Mouse (Mus musculus): ENCODE data around the gene Glt6d1. TPM values are rescaled to one million over a fixed set of nuclear protein-coding genes. Genes with fewer than 3 reads are reported as not detected.

Glt6d1 gene
- polyA plus RNA-seq, 2 experiments = not detected

DNA sequence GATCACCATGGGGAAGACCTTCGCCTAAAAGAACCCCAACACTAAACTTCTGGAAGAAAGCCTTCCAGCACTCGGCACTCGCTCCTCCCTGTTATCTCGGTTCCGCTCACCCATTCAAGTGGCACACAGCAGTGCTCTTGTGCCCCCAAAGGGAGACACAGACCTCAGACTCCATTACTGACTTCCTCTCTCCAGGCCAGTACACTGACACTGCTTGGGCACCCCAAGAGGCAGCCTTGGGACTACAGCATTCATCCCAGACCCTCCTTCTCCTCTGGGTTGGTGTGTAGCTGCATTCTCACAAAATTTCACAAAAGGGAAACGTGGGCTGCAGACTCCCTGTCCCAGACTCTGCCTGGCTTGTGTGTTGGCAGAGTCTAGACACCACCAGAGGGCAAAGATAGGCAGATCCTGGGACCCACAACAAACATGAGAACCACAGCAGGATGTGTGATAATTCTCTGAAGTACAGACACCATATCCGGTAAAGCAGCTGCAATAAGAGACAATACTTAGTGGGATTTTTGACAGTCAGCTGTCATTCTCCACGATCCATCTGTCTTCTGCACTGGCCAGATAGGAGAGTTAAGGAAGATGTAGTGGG lies 12.8 kb upstream of the Glt6d1 start:
- DNase-seq (ENCODE audit: low spot score) (no peak), ATAC-seq (ENCODE audit: low FRiP score, low read depth) (no peak)
- H3K36me3 ChIP-seq (ENCODE audit: control insufficient read depth, insufficient read depth, low read length) = no peaks in the 10 kb centered on the region
- no peak for TF ChIP-seq POLR2A (IDR thresholded peaks at IDR 0.05; ENCODE audit: borderline replicate concordance, extremely low read depth, insufficient read depth, insufficient read length)
- H3K9ac ChIP-seq (ENCODE audit: low read depth, low read length, severe bottlenecking) = no peak overlapping the region
- no peak overlapping the region for H3K4me2 ChIP-seq (replicated peaks; ENCODE audit: low read depth, low read length, severe bottlenecking)
- H3K4me1 ChIP-seq (ENCODE audit: control insufficient read depth, insufficient read depth, low read length) = no peaks in the 10 kb centered on the region
- no peak overlapping the region for H3K4me3 ChIP-seq (replicated peaks; ENCODE audit: low read length)
- 82% methylated on average over 8 of the region's 8 CpGs for whole genome bisulfite sequencing
- H3K9me3 ChIP-seq (ENCODE audit: control insufficient read depth, low read length) = no peaks in the 10 kb centered on the region
- H3K27me3 ChIP-seq (ENCODE audit: control insufficient read depth, insufficient read depth, low read length) = no peaks in the 10 kb centered on the region
- no peak overlapping the region for H3K27ac ChIP-seq (replicated peaks; ENCODE audit: low read depth, low read length)

DNA sequence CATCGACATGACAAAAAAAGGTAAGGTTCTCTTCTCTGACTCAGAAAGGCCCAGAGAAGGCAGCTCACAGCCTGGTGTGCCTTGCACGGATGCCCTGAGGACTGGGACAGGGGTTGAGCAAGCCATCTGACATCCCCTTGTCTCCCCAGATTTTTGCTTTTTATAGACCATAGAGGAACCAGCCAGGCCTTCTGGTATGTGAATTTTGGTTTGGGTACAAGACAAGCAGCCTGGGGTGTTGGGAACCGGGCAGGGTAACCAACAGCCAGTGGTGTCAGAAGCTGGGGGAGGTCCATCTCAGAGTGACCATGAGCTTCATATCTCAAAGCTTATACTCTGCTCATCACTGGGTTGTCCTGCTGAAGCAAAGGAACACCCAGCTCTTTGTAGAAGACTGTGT lies 9.1 kb upstream of the Glt6d1 start:
- no peak for TF ChIP-seq POLR2A (IDR thresholded peaks at IDR 0.05; ENCODE audit: borderline replicate concordance, extremely low read depth, insufficient read depth, insufficient read length)
- H3K9ac ChIP-seq (ENCODE audit: low read depth, low read length, severe bottlenecking) = no peak overlapping the region
- ATAC-seq (ENCODE audit: low FRiP score, low read depth) (no peak), DNase-seq (ENCODE audit: low spot score) (no peak)
- H3K9me3 ChIP-seq (ENCODE audit: control insufficient read depth, low read length) = no peaks in the 10 kb centered on the region
- no peaks in the 10 kb centered on the region for H3K36me3 ChIP-seq (ENCODE audit: control insufficient read depth, insufficient read depth, low read length)
- H3K27me3 ChIP-seq (ENCODE audit: control insufficient read depth, insufficient read depth, low read length) = no peaks in the 10 kb centered on the region
- H3K27ac ChIP-seq (replicated peaks; ENCODE audit: low read depth, low read length) = no peak overlapping the region
- H3K4me2 ChIP-seq (replicated peaks; ENCODE audit: low read depth, low read length, severe bottlenecking) = no peak overlapping the region
- WGBS = 86% methylated on average over 3 of the region's 3 CpGs
- H3K4me3 ChIP-seq (replicated peaks; ENCODE audit: low read length) = no peak overlapping the region
- no peaks in the 10 kb centered on the region for H3K4me1 ChIP-seq (ENCODE audit: control insufficient read depth, insufficient read depth, low read length)

GRCm38 (mm10) chr2:25822806-25823205 lies 7.2 kb upstream of the Glt6d1 start, which contains the start of gene Lcn9:
Lcn9 (plus strand) TSS chr2:25823153.
- no peaks in the 10 kb centered on the region for H3K27me3 ChIP-seq (ENCODE audit: control insufficient read depth, insufficient read depth, low read length)
- no peaks in the 10 kb centered on the region for H3K9me3 ChIP-seq (ENCODE audit: control insufficient read depth, low read length)
- H3K4me3 ChIP-seq (replicated peaks; ENCODE audit: low read length) = no peak within 1 kb of the TSS
- no peak for DNase-seq (ENCODE audit: low spot score)
- no peak within 1 kb of the TSS for H3K9ac ChIP-seq (ENCODE audit: low read depth, low read length, severe bottlenecking)
- TF ChIP-seq POLR2A (IDR thresholded peaks at IDR 0.05; ENCODE audit: borderline replicate concordance, extremely low read depth, insufficient read depth, insufficient read length) = no peak
- ATAC-seq (ENCODE audit: low FRiP score, low read depth) = no peak
- H3K27ac ChIP-seq (replicated peaks; ENCODE audit: low read depth, low read length) = no peak within 1 kb of the TSS
- H3K36me3 ChIP-seq (ENCODE audit: control insufficient read depth, insufficient read depth, low read length) = no peaks in the 10 kb centered on the region
- H3K4me1 ChIP-seq (ENCODE audit: control insufficient read depth, insufficient read depth, low read length) = no peaks in the 10 kb centered on the region
- no peak within 1 kb of the TSS for H3K4me2 ChIP-seq (replicated peaks; ENCODE audit: low read depth, low read length, severe bottlenecking)
- 81% methylated on average over 1 of the region's 1 CpGs for WGBS

DNA sequence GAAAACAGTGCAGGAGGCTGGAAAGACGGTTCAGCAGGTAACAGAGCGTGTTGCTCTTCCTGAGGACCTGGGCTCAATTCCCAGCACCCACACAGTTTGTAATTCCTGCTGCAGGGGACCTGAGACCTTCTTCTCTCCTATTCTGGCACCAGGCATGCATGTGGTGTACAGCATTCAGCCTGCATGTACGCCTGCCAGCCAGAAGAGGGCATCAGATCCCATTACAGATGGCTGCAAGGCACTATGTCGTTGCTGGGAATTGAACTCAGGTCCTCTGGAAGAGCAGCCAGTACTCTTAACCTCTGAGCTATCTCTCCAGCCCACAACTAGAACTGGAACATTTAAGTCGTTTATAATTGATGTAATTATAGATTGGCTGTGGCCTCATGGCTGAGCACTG lies 2.3 kb downstream of the Glt6d1 start:
- Histone ChIP-seq H3K36me3 (ENCODE audit: control insufficient read depth, insufficient read depth, low read length) (no peaks in the 10 kb centered on the region), H3K4me1 (ENCODE audit: control insufficient read depth, insufficient read depth, low read length) (no peaks in the 10 kb centered on the region), H3K27me3 (ENCODE audit: control insufficient read depth, insufficient read depth, low read length) (no peaks in the 10 kb centered on the region), H3K9ac (ENCODE audit: low read depth, low read length, severe bottlenecking) (no peak overlapping the region), H3K4me2 (replicated peaks; ENCODE audit: low read depth, low read length, severe bottlenecking) (no peak overlapping the region), H3K27ac (replicated peaks; ENCODE audit: low read depth, low read length) (no peak overlapping the region), H3K4me3 (replicated peaks; ENCODE audit: low read length) (no peak overlapping the region), H3K9me3 (ENCODE audit: control insufficient read depth, low read length) (no peaks in the 10 kb centered on the region)
- WGBS = 75% methylated on average over 5 of the region's 5 CpGs
- ATAC-seq (ENCODE audit: low FRiP score, low read depth) (no peak), DNase-seq (ENCODE audit: low spot score) (no peak)
- TF ChIP-seq POLR2A (IDR thresholded peaks at IDR 0.05; ENCODE audit: borderline replicate concordance, extremely low read depth, insufficient read depth, insufficient read length) = no peak

- no peak for ATAC-seq (ENCODE audit: low FRiP score, low read depth)
- no peak for TF ChIP-seq POLR2A (IDR thresholded peaks at IDR 0.05; ENCODE audit: borderline replicate concordance, extremely low read depth, insufficient read depth, insufficient read length)
- DNase-seq (ENCODE audit: low spot score) = no peak
- Histone ChIP-seq H3K9ac (ENCODE audit: low read depth, low read length, severe bottlenecking) (no peak overlapping the region), H3K4me3 (replicated peaks; ENCODE audit: low read length) (no peak overlapping the region), H3K4me1 (ENCODE audit: control insufficient read depth, insufficient read depth, low read length) (no peaks in the 10 kb centered on the region), H3K4me2 (replicated peaks; ENCODE audit: low read depth, low read length, severe bottlenecking) (no peak overlapping the region), H3K36me3 (ENCODE audit: control insufficient read depth, insufficient read depth, low read length) (no peaks in the 10 kb centered on the region), H3K27ac (replicated peaks; ENCODE audit: low read depth, low read length) (no peak overlapping the region), H3K9me3 (ENCODE audit: control insufficient read depth, low read length) (no peaks in the 10 kb centered on the region), H3K27me3 (ENCODE audit: control insufficient read depth, insufficient read depth, low read length) (no peaks in the 10 kb centered on the region)
- WGBS = 78% methylated on average over 2 of the region's 2 CpGs
Observed at GRCm38 (mm10) chr2:25811711-25812110, 3.9 kb downstream of the Glt6d1 start.

DNA sequence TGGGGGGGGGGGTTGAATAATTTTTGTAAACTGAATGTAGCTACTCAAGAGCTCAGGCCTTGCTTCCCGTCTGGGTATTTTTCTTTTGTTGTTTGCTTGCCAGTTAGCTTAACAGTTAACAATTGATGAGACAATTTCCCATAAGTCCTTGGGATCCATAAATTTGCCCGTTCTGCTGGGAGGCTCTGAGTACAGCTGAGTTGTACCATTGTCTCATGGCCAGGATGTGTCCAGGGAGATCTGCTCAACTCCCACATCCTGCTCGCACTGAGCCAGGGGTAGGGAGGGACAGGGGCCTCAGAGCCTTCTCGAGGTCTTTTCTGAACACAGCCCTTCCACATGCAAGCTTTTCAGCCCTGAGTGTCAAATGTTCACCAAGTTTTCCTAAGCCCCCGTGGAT lies 17.6 kb downstream of the Glt6d1 start:
- no peak for TF ChIP-seq POLR2A (IDR thresholded peaks at IDR 0.05; ENCODE audit: borderline replicate concordance, extremely low read depth, insufficient read depth, insufficient read length)
- H3K9ac ChIP-seq (ENCODE audit: low read depth, low read length, severe bottlenecking) = no peak overlapping the region
- DNase-seq (ENCODE audit: low spot score) = no peak
- no peaks in the 10 kb centered on the region for H3K4me1 ChIP-seq (ENCODE audit: control insufficient read depth, insufficient read depth, low read length)
- no peak for ATAC-seq (ENCODE audit: low FRiP score, low read depth)
- no peak overlapping the region for H3K4me3 ChIP-seq (replicated peaks; ENCODE audit: low read length)
- WGBS = 56% methylated on average over 5 of the region's 5 CpGs
- H3K27me3 ChIP-seq (ENCODE audit: control insufficient read depth, insufficient read depth, low read length) = no peaks in the 10 kb centered on the region
- H3K27ac ChIP-seq (replicated peaks; ENCODE audit: low read depth, low read length) = no peak overlapping the region
- no peak overlapping the region for H3K4me2 ChIP-seq (replicated peaks; ENCODE audit: low read depth, low read length, severe bottlenecking)
- H3K9me3 ChIP-seq (ENCODE audit: control insufficient read depth, low read length) = no peaks in the 10 kb centered on the region
- H3K36me3 ChIP-seq (ENCODE audit: control insufficient read depth, insufficient read depth, low read length) = no peaks in the 10 kb centered on the region
